Mouse (Mus musculus): ENCODE measurements at regions not wholly inside any gene's neighbourhood (a gene's known extent, or its start where the extent isn't known, plus 50 kb on each side); places are given as distances from the start of the nearest gene placed in this dataset.
"Not testable (repeated sequence)": the region's sequence is repeated elsewhere in the genome, so short reads cannot be mapped to it uniquely, and the experiment has no call there.

DNA sequence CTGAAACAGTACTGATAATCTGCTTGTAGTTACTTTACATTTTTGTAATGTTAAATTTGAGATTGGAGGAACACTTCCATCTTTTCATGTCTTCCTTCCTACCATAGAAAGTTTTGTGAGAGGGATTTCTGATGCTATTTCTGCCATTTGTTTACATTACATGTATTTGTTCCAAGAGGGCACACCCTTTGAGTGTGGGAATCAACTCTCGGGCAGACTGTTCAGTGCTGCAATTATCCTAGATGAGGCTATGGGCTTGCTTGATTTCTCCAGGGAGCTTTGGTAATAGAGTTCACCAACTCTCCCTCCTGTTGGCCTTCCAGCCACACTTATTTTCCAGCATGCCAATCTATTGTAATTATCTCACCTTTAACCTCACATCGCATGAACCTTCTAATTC is 52.4 kb downstream of the Gm13691 start:
- no peak for DNase-seq (ENCODE audit: low spot score in 2 of 2)

DNA sequence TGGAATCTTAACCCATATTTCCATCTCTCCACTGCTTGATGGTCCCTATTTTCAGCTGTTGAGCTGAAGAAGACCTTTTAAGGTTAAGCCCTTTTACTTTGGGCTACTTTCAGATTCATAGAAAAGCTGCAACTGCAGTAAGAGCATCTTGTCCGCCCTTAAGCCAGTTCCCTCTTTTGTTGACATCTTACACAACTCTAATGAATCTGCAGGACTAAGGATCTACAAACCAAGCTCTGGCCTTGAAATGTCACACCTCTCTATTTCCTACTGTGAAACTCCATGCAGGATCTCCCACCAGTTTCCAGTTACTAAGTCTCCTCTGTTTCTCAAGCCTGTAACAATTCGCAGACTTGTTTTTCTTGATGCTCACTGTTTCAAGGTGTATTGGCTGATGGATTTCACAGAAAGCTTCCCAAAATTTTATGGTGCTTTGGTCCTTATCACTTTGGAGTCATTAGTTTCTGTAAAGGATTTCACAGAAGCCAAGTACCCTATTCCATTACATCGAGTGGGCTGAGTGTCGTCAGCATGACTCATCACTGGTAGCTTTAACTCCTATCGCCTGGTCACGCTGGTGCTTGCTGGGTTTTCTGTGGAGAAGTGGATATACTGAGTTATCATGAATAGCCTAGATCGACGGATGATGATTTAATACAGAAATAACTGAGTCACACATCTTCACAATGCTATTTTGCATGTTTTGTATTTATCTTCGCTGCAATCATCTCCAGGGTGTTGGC is 58.2 kb downstream of the Gm13691 start:
- no peak for DNase-seq (ENCODE audit: low spot score in 2 of 2)

DNA sequence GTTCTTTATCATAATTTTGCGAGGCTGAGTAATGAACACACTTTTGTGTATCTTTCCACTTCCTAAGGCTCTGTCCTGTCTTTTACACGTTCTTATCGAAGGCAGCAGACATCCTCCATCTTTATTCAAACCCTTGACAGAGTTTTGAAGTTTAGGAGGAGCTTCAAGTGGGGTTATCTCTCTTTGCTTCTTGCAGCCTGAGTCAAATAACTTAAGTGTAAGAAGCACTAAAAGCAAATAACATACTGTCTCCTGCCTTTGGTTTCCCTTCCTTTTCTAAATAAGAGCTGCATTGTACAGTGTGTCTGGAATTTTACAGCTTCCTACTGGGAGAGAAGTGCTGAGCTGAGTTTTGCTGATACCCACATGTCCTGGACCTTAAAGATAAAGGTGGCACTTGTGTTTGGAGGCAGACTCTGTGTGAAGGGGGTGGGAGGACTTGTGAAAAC is 61.6 kb downstream of the Gm13691 start:
- no peak for DNase-seq (ENCODE audit: low spot score in 2 of 2)

DNA sequence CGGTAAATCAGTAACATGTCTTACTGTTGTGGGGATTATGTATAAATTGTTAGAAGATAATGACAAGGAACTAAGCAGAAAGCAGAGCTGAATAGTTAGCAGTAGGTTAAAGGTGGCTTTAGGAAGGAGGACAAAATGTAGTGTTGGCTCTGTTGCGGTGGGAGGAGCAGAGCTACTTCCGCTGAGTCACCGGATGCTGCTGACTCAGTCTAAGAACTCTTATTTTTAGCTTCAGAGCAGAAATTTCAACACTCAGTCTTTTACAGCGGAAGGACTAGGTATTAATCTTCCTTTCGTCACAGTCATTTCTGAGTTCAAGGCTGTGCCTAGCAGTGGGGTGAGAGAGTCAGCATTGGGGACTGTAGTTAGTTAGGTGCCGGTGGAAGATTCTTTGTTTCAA is 68.9 kb downstream of the Gm13691 start:
- no peak for DNase-seq (ENCODE audit: low spot score in 2 of 2)

DNA sequence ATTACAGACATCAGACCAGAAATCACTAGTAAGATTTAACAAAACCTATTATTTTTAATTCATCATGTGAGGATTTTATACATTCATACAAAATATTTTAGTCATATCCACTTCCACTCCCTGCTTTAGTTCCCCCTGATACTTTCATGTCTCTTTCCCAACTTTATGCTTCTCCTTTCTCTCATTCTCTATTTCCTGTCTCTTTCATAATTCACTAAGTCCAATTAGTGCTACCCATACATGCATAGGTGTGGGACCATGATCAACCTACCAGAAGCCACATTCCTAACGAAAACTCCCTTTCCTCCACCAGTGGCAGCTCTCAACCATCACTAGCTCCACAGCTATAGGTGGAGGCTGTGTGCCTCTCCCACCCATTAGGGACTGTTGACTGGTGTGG is 70.9 kb downstream of the Gm13691 start:
- no peak for DNase-seq (ENCODE audit: low spot score in 2 of 2)

DNA sequence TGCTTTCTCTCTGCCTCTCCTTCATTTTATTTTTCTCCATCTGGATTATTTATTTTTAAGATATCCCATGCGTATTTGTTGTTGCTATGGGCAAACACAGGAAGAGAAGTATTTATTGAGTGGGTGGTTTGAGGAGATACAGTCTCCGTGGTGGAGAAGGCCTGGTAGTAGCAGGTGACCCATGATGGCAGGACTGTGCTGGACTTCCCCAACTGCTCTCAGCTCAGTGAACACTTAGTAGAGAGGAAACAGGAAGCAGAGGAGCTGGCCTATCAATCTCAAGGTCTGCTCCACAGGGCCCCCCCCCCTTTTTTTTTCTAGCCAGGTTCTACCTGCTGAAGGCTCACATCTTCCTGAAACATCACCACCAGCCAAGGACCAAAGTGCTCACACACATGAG is 74.0 kb downstream of the Gm13691 start:
- no peak for DNase-seq (ENCODE audit: low spot score in 2 of 2)

DNA sequence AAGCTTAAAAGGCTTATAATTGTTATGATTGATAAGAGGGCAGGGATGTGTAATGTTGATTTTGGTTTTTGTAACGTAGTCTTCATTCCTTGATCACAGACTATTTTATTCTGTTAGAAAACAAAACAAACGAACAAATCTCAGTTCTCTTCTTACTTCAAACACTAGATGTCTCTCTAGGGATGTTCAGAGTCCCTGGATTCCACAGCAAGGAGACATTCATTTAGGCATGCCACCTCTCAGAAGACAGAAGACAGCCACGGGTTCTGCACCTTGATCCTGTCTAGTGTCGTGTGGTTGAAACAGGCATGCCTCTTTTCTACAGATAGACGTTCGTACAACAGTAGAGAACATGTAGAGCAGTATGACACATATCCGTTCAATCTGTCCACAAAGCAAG is 74.7 kb downstream of the Gm13691 start:
- DNase-seq (ENCODE audit: low spot score in 2 of 2), result peak in 1 of 2 experiments; percentile 3

DNA sequence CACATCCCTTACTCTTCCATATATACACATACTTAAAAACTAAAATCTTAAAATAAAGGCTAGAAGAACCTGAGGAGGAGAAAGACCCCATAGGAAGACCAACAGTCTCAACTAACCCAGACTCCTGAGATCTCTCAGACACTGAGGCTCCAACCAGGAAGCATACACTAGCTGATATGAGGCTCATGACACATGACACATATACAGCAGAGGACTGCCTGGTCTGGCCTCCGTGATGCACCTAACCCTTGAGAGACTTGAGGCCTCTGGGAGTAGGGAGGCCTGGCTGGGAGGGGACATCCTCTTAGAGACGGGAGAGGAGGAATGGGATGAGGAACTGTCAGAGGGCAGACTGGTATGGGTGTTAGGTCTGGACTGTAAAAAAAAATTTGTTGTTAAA is 75.4 kb downstream of the Gm13691 start:
- DNase-seq (ENCODE audit: low spot score in 2 of 2), result no peak

DNA sequence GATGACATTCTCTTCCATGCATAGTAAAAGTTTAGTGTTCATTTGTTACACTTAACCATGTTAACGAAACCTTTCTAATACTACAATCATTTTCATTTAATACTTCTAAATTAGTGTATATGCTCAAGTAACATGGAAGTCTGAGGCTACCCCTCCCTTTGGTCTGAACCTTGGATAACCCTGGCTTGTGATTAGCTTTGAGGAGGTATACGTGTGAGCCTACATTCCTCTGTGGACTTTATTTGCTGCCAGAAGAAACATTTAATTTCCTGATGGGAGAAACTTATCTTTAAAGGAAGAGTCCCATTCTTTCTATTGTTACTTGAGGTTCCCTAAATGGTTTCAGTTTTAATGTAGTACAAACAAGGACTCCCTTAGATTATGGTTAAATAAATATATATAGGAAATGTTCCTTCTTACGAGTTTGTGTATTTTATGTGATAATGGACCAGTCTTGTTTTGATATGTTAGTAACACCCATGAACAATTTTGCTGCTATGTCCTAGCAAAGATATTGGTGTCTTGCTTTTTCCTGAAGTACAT is 75.9 kb downstream of the Gm13691 start:
- DNase-seq (ENCODE audit: low spot score in 2 of 2), result no peak

DNA sequence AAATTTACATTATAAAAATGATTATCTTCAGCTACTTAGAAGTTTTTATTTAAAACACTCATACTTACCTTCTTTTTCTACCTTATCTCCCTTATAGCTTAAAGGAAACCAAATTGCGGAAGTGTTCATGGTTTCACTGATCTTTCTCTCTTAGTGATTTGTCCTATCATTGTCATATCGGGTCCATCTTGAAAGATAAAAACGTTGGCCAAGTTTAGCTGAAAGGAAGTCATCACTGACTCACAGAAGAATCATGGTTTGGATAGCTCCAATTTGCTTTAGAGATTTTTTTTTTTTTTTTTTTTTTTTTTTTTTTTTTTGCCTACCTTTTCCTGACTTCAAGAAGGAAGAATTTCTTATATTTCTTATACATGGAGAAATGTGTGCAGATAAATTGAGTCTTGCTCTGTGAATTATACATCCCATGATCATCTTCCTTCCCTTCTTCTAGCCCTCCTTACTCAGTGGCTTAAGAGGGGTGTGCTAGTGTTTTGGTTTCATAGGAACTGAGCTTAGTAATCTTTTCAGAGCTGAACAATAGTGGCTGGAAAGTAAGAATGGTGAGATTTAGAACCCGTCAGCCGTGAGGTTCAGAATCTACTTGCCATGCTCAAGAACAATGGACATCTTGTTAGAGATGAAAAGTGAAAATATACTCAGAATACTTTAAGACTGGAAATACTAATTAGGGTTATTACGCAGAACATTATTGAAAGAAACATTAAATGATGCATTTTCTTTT is 76.6 kb downstream of the Gm13691 start:
- DNase-seq (ENCODE audit: low spot score in 2 of 2), result no peak

DNA sequence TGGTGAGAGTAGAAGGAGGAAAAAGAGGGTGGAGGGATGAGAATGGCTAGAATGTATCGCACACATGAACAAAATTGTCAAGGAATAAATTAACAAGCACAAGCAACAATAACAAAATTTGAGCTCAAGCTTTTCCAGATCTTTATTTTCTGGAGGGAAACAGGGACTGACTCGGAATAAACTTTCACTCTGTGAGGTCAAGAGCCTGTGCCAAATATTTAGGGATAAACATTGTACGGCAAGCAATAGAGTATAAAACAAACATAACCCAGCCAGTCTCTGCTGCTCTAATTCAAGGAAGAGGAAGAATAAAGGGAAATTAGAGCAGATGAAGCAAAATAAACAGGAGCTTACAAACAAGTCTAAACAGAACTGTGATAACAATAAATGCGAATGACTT is 78.3 kb downstream of the Gm13691 start:
- DNase-seq (ENCODE audit: low spot score in 2 of 2), result no peak

DNA sequence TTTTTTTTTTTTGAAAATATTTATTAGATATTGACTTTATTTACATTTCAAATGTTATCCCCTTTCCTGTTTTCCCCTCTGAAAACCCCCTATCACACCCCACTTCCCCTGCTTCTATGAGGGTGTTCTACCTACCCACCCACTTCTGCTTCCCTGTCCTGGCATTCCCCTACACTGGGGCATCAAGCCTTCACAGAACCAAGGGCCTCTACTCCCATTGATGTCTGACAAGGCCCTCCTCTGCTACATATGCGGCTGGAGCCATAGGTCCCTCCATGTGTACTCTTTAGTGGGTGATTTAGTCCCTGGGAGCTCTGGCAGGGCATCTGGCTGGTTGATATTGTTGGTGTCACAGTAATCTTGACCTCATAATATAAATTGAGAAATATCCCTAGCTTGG is 79.1 kb downstream of the Gm13691 start:
- DNase-seq (ENCODE audit: low spot score in 2 of 2), result not testable (repeated sequence)

DNA sequence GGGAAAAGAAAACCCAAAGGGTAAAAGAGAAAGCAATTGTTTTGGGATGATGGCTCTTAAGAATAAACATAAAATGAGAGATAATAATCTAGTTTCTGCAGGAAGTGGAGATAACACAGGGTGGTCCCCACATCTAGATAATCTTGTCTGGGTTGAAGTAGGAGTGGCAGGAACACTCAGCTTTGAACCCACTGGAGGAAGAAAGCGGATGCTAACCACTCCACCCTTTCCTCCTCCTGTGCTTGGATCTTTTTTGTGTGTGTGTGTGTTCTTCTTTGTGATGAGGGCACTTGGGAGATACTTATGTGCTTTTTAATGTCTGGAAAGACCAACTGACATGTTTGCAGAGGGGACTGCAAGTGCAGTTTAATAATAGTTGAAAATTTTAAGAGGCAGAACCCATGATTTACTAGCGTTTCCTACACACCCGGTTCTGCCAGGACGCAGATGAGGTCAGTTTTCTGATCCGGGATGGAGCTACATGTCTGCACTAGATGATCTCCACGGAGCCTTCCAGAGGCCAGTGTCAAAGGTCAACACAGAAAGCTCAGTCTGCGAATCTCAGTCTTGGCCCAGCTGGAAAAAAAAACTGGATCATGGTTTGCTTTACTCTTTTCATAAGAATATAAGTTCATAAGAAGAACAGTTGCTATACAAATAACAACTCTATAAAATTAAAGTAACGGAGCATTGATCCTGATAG is 82.7 kb downstream of the Gm13691 start:
- no peak for DNase-seq (ENCODE audit: low spot score in 2 of 2)

DNA sequence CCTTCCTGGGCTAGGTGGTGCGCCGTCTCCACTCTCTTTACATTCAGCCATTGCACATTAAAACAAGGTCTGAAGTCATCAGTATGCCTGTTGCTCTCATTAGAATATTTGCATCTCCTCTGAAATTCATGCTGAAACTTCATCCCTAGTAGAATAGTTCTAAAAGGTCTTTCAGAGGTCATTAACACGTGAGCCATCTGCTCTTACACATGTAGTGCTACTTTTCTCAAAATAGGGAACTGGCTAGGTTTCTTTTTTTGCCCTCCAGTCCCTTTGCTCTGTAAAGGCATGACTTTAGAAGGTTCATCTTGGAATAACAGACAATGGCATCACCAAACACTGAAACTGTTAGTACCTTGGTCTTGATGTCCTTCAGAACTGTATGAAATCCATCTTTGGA is 85.6 kb downstream of the Gm13691 start:
- no peak for DNase-seq (ENCODE audit: low spot score in 2 of 2)

DNA sequence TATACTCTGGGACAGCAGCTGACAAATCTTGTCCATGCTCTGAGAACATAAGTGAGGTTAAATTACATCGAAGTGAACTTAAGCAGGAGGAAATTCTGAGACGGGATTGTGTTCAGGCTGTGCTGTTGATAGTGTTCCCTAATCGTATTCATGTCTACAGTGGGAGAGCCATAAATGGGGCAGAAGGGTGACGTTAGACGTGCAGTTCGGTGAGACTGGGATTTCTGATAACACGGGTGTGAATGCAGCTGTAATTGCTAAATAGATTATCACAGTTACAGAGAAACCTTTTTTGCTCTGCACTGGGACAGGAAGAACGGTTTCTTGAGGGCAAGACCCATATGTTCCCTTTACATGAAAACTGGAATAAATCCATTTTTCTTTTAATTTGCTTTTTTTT is 88.9 kb downstream of the Gm13691 start:
- no peak for DNase-seq (ENCODE audit: low spot score in 2 of 2)

DNA sequence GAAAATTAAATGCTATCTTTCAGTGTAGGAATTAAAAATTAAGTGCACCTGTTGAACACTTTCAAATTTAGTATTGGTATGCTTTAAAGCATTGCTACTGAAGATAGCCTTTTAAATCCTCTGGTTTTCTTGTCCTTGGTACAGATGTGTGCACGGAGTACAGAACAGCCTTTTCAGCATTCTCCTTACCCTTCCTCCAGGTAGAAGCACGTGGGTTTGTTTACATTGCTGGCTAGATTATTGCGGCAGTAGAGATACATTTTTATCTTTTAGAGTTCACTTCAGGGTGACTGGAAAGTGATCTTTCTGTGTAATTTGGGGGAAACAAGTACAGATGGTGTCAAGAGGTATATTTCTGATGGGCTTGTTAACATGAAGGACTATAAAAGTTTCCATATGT is 89.9 kb downstream of the Gm13691 start:
- DNase-seq (ENCODE audit: low spot score in 2 of 2), result no peak

DNA sequence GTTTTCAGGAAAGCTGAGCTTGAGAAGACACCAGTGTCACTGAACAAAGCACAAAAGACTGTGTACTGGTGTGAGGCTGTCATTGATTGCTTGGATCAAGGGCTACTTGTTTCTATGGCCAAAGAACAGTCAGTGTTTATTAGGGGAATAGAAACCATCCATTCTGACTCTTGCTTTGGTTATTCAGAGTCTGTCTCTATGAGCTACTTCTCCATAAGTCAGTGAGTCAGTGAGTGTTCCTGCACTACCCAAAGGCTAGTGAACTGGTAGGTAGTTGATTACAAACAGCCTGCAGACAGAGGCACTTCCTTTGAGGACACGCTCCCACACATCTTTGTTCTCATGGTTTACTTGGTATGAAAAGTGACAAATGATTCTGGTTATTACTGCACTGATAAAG is 104.4 kb downstream of the Gm13691 start:
- no peak for DNase-seq (ENCODE audit: low spot score in 2 of 2)

DNA sequence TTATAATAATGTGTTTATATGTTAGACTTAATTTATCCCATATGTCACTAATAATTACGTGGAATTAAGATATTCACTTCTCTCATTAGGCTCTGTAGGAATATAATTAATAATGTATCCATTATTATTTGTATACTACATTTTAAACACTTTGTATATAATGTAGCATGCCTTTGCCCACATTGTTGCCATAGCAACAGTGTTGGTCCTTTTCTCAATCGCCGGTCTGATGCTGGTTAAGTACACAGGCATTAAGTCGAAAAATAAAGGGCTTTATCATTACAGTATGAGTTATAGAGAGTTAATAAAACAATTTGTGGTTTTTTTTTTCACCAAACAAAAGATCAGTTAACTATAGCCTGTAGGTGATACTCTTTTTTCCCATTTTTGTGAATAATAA is 108.4 kb downstream of the Gm13691 start:
- no peak for DNase-seq (ENCODE audit: low spot score in 2 of 2)

DNA sequence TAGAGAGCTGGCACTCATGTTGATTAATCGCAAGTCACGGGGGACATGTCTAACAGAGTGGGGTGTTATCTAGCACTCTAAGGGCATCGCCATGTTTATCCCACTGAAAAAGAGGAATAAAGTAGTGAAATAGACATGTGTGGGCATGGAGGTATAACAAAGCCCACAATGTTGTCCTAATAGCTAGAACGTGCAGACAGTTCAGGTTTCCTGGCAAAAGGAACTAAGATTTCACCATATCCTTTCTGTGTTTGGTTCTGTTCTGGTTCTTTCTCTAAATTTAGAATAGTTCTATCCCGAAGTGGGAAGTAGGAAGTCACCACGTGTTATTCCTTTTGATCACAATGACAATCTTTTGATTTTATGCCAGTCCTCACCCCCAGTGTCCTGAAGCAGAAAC is 123.2 kb downstream of the Gm13691 start:
- no peak for DNase-seq (ENCODE audit: low spot score in 2 of 2)

DNA sequence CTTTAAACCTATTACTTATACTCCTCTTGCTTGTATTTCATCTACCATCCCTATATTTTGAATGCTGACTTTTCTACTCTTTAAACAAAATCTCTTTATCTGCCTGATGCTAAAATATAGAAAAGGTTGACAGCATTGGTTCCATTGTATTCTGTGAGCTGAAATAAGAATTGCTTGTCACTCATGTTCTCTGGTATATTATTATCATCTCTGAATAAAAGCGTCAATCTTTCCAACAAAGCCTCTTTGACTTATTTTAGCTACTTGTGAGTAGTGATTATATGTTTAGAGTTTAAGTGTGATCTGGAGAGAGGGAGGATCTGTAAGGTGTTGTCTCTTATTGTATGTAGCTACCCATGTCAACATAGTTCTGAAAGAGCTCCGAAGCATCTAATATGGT is 129.5 kb downstream of the Gm13691 start:
- no peak for DNase-seq (ENCODE audit: low spot score in 2 of 2)

DNA sequence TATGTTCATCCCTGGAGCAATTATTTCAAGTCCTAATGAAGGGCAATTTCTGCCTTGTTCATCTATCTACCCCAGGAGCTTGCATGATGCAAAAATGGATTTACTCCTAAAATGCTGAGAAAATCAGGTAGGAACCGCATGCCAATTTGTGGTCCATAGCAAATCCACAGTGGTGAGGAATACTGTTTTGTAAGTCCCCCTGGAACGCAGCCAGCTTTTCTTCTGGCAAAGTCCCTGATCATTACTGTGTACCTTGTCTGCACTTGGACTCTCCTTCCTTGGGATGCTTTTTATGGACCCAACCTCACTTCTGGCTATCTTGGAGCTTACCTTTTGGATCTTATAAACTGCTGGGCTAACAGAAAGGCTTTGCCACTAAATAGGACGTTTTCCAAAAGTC is 137.2 kb downstream of the Gm13691 start:
- no peak for DNase-seq (ENCODE audit: low spot score in 2 of 2)

DNA sequence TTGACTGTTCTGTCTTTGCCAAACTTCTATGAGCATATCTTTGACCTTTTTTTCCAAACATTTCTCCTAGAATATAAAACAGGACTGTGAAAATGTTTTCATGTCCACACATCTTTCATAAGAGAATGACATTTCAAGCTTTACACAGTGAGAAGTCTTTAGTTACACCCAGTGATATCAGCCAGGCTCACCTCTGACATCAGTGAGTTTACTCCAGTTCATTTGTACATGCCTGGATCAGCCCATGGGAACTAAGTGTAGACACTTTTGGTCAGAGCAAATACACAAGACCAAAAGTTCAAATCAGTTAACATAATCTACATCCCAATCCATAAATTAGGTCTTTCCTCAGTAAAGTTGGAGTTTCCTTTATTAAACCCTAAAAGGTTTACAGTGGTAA is 171.4 kb downstream of the Gm13691 start:
- no peak for DNase-seq (ENCODE audit: low spot score in 2 of 2)
